Mouse (Mus musculus): ENCODE measurements around the gene Ank3.

Ank3 gene

DNA sequence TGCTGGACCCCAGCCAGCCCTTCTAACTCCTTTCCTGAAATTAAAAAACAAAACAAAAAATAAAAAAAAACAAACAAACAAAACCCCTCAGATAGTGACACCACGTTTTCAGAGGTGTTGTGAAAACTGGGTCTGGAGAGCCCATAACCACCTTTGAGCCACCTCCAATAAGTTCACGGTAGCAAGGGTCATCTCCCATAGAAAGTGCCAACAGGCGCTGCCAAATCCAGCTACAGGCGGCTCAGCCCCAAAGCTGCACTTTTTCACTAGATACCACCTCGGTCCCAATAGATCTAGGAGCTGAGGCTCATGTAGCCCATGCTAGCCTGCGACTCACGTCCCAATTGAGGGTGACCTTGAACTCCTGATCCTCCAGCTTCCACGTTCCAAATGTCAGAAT is 547.7 kb downstream of the Ank3 start:
- DNase-seq: no peak

- DNase-seq: peak; percentile 45
Observed at GRCm38 (mm10) chr10:69947093-69947492, 548.5 kb downstream of the Ank3 start.

DNA sequence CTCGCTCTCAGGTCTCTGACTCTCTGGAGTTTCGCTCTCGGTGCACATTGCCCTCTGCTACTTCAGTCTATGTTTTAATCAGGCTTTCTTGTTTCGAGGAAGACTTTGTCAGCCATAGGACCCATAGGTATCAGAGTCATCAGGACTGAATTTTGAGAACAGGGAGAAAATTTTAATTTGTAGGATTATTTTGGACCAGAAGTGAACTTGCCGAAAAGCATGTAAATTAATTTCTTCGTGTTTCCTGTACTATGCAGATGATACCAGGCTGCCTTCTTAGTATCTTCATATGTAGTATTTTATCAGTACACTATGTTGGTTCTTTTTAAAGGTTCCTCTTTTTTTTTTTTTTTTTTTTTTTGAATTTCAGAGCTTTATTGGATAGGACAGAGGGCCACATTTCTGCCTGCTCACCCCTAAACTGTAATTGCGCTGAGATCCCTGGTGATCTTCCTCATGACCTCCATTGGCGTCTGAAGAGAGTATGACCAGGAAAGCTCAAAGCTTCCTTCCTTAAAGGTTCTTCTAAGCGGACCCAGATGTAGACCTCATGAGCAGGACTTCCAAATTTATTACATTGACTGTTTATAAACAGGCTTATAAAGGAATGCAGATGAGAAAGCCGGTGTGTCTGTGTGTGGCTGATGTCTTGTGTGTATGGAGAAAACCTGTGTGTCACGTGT is 551.8 kb downstream of the Ank3 start:
- DNase-seq: no peak

DNA sequence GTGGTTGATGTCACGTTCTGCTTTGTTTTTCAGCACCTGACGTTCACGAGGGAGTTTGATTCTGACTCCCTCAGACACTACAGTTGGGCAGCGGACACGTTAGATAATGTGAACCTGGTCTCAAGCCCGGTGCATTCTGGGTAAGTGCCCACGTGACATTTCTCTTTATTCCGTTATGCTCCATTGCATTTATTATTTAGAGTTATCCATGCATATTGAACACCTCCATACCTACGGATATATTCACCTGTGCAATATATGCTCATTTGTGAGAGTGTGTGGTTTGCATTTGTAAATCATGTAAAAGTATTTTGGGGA is 552.3 kb downstream of the Ank3 start:
- no peak for DNase-seq

DNA sequence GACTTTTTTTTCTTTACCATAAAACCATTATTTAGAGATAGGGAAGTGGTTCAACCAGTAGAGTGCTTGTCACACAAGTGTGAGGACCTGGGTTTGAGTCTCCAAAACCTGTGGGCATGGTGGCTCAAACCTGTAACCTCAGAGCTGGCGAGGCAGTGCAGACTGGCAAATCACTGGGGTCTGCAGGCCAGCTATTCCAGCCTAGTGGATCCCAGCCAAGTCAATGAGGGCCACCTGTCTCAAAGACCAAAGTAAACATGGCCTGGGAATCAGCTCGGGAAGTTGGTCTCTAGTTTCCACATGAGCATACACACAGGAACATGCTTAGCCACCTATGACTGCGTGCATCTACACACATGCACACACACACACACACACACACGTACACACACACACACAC is 552.9 kb downstream of the Ank3 start:
- no peak for DNase-seq

DNA sequence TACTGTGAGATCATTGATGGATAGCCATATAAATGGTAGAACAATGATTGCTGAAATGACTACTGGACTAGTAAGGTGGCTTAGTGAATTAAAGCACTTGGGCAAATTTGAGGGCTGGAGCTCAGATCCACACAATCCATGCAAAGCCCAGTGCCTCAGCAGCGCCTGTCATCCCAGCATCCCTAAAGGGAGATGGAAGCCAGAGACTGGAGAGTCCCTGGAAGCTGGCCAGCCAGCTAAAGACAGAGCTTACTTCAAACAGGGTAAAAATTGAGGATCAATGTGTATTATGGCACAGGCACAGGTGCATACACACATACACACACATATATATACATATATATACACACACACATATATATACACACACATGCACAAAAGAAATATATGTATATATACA is 553.7 kb downstream of the Ank3 start:
- DNase-seq: no peak

- DNase-seq: no peak
Observed at GRCm38 (mm10) chr10:69954657-69955267, 556.2 kb downstream of the Ank3 start.

- DNase-seq: no peak
Observed at GRCm38 (mm10) chr10:69962226-69962625, 563.7 kb downstream of the Ank3 start.

DNA sequence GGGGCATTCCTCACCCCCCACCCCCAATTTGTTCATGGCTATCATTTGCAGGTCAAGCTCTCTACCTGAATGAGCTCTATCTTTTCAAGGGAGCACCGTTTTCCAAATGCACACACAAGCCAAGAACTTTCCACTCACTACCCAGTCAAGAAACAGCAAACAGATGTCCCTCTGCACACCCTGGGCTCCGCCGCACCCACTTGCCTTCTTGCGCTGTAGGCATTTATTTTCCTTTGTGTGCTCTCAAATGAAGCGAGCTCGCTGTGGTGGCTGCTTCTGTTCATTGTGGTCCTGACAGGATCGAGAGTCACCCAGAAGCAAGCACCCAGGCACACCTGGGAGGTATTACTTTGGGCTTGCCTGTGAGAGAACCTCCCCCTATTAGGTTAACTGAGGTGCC is 564.4 kb downstream of the Ank3 start:
- no peak for DNase-seq

- no peak for DNase-seq
Observed at GRCm38 (mm10) chr10:69964611-69965010, 566.0 kb downstream of the Ank3 start.

- DNase-seq: no peak
Observed at GRCm38 (mm10) chr10:69965085-69965484, 566.5 kb downstream of the Ank3 start.

GRCm38 (mm10) chr10:69967994-69968393 is 569.4 kb downstream of the Ank3 start:
- no peak for DNase-seq

DNA sequence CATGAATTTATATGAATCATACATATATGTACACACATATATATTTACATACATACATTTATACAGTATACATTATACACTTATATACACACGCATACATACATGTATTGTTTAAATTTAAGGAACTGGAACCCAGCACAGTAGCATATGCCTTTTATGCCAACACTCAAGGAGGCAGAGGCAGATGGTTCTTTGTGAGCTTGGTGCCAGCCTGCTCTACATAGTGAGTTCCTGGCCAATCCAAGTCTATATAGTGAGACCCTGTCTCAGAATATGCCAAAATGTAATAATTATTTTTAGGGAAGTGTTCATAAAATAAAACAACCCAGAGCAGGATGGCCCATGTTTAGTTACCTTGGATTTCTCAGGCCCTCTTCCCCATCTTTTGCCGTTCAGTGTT is 581.1 kb downstream of the Ank3 start:
- no peak for DNase-seq

- no peak for DNase-seq
Observed at GRCm38 (mm10) chr10:69981386-69982097, 583.0 kb downstream of the Ank3 start.

GRCm38 (mm10) chr10:69982701-69983100 is 584.1 kb downstream of the Ank3 start:
- DNase-seq: no peak

- DNase-seq: no peak
Observed at GRCm38 (mm10) chr10:69987496-69987895, 588.9 kb downstream of the Ank3 start.

GRCm38 (mm10) chr10:69997082-69997481 is 598.5 kb downstream of the Ank3 start:
- DNase-seq: no peak

DNA sequence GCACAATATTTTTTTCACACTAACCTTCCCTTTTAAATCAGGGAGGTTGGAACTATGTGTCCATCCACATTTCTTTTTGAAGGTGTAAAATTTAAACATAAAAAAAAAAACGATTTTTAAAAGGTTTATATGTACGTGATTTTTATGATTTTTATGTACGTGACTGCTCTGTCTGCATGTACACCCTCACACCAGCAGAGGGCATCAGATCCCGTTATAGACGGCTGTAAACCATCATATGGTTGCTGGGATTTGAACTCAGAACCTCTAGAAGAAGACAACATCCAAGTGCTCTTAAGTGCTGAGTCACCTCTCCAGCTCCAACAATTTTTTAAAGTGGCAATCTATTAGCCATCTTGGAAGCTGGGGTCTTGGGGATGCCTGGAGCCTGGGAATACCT is 605.5 kb downstream of the Ank3 start:
- DNase-seq: no peak

DNA sequence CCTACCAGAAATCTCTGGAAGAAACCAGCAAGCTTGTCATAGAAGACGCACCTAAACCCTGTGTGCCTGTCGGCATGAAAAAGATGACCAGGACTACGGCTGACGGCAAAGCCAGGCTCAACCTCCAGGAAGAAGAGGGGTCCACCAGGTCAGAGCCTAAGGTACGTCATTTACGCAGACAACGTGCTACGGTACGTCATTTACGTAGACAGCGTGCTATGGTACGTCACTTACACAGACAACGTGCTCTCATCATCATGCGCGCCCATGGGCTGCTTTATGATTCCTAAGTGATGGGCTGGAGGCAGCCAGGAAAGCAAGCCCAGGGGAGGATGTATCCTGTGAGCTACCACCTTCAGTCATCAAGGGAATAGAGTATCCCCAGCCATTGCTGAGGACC is 606.3 kb downstream of the Ank3 start:
- no peak for DNase-seq

- no peak for DNase-seq
Observed at GRCm38 (mm10) chr10:70006380-70006779, 607.8 kb downstream of the Ank3 start.

DNA sequence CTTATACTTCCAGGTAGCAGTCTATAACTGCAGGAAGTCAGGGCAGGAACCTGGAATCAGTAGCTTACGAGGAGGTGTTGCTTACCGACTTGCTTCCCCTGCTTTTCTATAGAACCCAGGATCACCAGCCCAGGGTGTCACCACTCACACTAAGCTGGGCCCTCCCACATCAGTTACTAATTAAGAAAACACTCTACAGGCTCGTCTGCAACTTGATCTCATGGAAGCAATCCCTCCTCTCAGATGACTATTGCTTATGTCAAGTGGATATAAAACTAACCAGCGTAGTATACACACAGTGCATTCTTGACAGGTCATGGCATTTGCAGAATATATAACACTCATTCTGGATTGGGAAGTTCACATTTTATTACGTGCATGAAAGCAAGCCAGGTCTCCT is 613.2 kb downstream of the Ank3 start:
- no peak for DNase-seq

GRCm38 (mm10) chr10:70013931-70014330 is 615.4 kb downstream of the Ank3 start:
- no peak for DNase-seq

- no peak for DNase-seq
Observed at GRCm38 (mm10) chr10:70015201-70015600, 616.6 kb downstream of the Ank3 start.

- peak; percentile 22 for DNase-seq
Observed at GRCm38 (mm10) chr10:70018691-70019090, 620.1 kb downstream of the Ank3 start.

DNA sequence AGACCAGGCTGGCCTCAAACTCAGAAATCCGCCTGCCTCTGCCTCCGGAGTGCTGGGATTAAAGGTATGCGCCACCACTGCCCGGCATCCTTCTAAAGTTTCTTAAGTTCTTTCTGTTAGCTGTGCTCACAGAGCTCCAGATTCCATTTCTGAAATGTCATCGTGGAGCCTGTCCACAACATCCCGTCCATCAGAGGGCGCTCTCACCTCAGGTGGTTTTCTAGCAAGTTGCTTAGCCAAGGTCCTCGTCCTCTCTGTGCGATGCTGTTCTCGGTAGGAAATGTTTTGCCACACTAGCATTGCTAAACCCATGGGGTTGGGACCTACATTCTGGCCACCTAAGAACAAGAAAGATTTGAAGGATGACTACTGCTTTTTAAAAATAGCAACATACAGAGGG is 623.1 kb downstream of the Ank3 start:
- no peak for DNase-seq
